Mouse (Mus musculus) testis, adult 2 months (tissue): ENCODE measurements around the gene Cideb.

Experiments
- CTCF ChIP-seq: fragments of 200-500 bp; IDR thresholded peaks from 2 replicates; pipeline ENCODE4 v1.5.1; 2012; ENCODE audit warnings: low read depth, mild to moderate bottlenecking, inconsistent platforms, low read length, moderate library complexity; ENCODE audit not compliant: control insufficient read depth, insufficient read depth, insufficient replicate concordance
- POLR2A ChIP-seq: fragments of 200-500 bp; IDR thresholded peaks from 2 replicates; pipeline ENCODE4 v1.6.1; 2012; ENCODE audit warnings: low read depth, mild to moderate bottlenecking, inconsistent platforms, low read length, moderate library complexity; ENCODE audit not compliant: control insufficient read depth

- no peak for TF ChIP-seq CTCF
- TF ChIP-seq POLR2A, result no peak
Observed at GRCm38 (mm10) chr14:55737086-55737687, 21.1 kb downstream of the Cideb start.
